Mouse (Mus musculus) ovary, postnatal 10 days (tissue): ENCODE results near the gene Srpr.

Experiments
- DNase-seq: peaks from one replicate; pipeline ENCODE4 v3.0.0; 2022; ENCODE audit warnings: low spot score

Srpr gene

DNA sequence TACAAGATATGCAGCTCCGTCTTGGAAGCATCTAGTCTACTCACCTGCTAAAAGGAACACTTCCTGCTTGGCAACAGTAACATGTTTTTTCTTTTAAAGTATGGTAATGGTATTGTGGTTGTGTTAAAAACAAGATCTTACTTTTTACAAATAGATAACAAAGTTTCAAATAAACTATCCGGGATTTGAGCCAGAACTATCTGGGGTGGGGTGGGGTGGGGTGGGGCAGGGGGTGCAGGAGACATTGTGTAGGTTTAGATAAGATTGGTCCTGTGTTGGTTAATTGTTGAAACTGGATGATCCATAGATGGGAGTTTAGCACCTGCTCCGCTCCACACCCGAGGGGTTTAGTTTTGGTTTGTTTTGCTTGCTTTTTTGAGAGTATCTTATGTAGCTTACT is 62.4 kb downstream of the Srpr start:
- no peak for DNase-seq

GRCm38 (mm10) chr9:35263431-35263830 is 63.5 kb downstream of the Srpr start:
- DNase-seq: no peak

DNA sequence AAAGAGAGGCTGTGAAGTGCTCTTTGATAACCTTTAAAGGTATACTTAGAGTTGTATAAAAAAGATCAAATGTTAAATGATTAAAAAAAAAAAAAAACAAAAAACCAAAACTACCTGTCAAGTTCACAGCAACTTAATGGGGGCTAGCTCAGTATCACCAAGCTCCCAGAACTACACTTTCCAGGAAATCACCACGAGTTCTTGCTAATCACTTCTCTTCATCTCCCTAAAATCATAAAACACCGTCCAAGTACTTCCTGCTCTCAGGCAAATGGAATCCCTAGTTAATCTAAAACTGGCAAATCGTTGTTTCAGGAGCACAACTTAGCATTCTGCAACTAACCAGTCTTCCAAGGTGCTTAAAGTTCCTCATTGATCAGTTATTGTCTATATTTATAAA is 64.5 kb downstream of the Srpr start:
- no peak for DNase-seq

DNA sequence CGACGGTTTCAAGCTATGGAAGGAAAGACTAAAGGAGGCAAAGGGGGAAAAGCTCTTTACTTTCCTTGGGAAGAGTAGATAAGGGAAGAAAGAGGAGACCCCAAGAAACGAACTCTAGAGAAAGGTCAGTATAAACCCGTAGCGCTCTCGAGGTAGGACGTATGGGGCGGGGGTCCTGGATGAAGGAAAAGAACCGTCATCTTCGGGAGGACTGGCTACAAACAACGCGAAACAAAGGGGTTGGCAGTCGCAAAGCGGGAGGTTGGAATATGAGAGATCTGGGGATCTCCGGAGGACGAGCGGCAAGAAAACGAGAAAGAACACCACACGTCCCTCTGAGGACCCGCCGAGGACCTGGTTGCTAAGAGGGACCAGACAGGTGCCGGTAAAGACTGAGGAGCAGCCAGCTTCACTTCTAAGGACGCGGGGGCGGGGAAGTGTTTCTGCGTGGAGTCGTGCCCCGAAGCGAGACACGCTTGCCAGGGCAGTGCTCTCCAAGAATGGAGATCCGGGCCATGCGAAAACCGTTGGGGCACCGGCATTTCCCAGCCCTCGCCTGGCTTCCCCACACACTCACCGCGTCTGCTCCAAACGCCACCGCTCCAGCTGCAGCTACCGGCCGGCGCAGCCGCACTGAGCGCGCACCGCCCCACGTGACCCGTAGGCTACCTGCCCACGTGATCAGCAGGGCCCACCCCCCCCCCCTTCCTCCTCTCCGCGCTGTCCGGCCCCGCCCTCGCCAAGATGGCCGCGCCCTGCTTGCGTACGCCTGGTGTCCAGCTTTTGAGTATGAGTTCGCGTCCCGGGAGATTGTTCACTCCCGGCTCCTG is 67.4 kb downstream of the Srpr start, which contains the start of the genes Fam118b and Rpusd4:
TSS of gene Fam118b (minus strand) at position 660 of the 830 bp plus-strand sequence.
TSS of gene Rpusd4 (plus strand) at position 720 of the 830 bp plus-strand sequence.
- peak; percentile 80 for DNase-seq

GRCm38 (mm10) chr9:35267976-35268715 is 68.2 kb downstream of the Srpr start:
- no peak for DNase-seq

DNA sequence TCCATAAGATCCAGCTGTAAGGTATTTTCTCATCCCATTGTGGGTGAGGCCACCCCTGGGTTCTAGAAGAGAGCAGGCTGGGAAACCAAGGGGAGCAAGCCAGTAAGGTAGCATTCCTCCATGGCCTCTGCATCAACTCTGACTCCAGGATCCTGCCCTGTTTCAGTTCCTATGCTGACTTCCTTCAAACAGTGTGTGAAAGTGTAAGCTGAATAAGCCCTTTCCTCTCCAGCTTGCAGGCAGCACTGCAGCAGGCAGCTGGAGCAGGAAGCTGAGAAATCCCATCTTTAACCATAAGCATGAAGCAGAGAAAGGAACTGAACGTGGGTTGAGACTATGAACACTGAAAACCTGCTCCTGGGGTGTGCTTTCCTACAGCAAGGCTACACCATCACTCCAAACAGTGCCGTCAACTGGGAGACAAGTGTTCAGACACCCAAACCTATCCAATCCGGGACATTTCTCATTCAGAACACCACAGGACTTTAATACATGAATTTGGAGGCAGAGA is 77.9 kb downstream of the Srpr start:
- no peak for DNase-seq

DNA sequence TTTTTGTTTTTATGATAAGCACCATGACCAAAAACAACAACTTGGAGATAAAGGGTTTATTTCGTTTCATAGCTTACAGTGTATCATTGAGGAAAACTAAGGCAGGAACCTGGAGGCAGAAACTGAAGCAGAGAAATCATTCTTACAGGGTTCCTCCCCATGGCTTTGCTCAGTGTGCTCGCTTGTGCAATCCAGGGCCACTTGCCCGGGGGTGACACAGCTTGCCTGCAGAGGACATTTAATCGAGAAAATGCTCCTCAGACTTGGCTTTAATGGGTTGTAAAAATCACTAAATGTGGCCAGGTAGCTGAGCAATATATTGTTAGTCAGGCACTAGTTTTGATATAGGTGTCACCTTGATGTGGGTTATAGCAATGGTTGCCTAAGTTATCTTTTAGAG is 78.5 kb downstream of the Srpr start:
- no peak for DNase-seq

GRCm38 (mm10) chr9:35282006-35282850 is 82.3 kb downstream of the Srpr start:
- DNase-seq: no peak

GRCm38 (mm10) chr9:35282851-35283200 is 82.9 kb downstream of the Srpr start:
- no peak for DNase-seq

DNA sequence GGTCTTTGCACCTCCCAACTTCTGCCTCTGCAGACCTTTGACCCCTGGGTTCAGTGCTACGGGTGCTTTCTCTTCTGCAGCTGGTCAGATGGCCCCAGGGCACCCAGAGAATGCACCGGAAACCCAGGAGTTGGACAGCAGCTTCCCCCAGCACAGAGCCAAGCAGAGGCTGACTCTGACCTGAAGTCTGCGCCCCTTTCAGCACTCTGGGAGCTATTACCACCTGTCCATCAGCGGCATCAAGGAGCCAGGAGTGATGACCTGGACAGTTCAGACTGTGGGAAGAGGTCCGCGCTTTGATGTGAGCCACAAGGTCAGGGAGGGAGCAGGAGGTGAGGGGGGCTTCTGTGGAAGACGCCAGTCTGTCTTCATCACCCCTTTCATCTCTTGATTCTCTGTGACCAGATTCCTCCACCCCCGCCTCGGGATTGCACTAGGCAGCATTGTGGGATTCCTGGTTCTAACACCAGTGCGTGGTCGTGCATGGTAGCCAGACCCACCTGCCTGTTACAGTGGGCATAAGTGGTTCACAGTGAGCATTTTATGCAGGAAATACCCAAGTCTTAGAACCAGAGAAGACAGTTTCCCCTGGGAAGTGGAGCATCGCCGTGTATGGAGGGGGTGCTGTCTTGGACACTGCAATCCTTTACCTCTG is 83.6 kb downstream of the Srpr start:
- DNase-seq: no peak

- DNase-seq: no peak
Observed at GRCm38 (mm10) chr9:35284351-35284750, 84.4 kb downstream of the Srpr start.

DNA sequence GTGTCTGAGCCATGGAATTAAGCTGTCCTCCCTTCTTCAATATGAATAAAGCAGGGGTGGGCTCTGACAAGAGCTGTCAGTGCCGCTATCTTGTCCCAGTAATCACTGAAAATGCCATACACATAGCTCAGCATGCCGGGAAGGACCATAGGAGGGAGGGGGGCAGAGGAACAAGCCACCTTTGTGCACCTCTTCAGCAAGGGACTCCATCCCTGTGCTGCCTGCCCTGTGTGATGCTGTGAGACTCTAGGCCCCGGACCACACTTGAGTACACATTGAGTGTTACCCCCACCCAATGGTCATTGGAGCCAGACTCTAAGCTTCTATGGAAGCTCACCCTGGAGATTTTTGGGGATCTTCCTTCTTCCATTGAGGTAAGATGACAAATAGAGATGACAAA is 86.4 kb downstream of the Srpr start:
- no peak for DNase-seq

DNA sequence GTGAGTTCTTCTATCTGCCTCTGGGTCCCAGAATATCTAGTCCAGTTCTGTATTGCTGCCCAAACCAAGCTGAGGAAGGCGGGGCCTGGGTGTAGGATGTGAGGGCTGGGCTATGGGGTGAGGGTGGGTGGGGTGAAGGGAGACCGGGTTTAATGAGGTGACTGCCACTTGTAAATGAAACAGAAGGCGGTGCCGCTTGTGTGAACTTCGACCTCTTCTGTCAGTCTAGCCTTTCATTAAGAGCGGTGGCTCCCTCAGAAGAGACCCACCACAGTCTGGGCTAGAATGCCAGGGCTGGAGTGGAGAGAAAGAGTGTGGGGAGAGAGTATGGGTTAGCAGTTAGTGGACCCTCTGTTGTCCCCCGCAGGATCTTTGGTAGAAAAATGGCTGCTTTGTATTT is 90.0 kb downstream of the Srpr start:
- no peak for DNase-seq

- no peak for DNase-seq
Observed at GRCm38 (mm10) chr9:35290417-35290816, 90.4 kb downstream of the Srpr start.

GRCm38 (mm10) chr9:35290916-35291315 is 90.9 kb downstream of the Srpr start:
- no peak for DNase-seq

GRCm38 (mm10) chr9:35293465-35293864 is 93.5 kb downstream of the Srpr start:
- DNase-seq: no peak
